Comparison of ENCODE assay signal across 31 mouse cellular contexts in genomic region chr1:43191078-43191477, GRCm38 (mm10). TPM values are rescaled to one million over a fixed set of nuclear protein-coding genes. Genes with fewer than 3 reads are reported as not detected.
DNase-seq lines count a peak whose midpoint lies in the region; ATAC-seq and TF ChIP-seq lines count a peak whose summit lies in the region.
"Had no signal": no experiment of that assay in that cellular context is flagged by ENCODE, and none has a peak within 500 bp of the region (broad histone marks: within the 10 kb centered on the region; RNA-seq: fewer than 3 reads in every experiment).

No protein-coding gene starts in this region.

- 74% methylated on average over 8 of the region's 8 CpGs for WGBS in heart, embryonic 13.5 days
- WGBS in intestine, embryonic 14.5 days: 75% methylated on average over 8 of the region's 8 CpGs
- 77% methylated on average over 8 of the region's 8 CpGs for WGBS in intestine, postnatal 0 days
- WGBS in hindbrain, embryonic 11.5 days: 83% methylated on average over 8 of the region's 8 CpGs

- intact Hi-C loops in heart, postnatal 10 days (cut with DNase I): no loop called here

- H3K27ac ChIP-seq in heart, embryonic 13.5 days (replicated peaks): peak overlapping the region; percentile 53; the same call in 1 of the 2 replicates
- no peak overlapping the region for H3K27ac ChIP-seq in intestine, embryonic 14.5 days (ENCODE audit: low read depth)
- H3K27ac ChIP-seq in intestine, postnatal 0 days (ENCODE audit: low read depth, low read length): no peak overlapping the region
- H3K27ac ChIP-seq in hindbrain, embryonic 11.5 days (ENCODE audit: low read depth, low read length): no peak overlapping the region
- H3K27ac ChIP-seq: embryonic facial prominence, embryonic 10.5 days; embryonic facial prominence, embryonic 15.5 days; forebrain, embryonic 13.5 days; hindbrain, embryonic 10.5 days; intestine, embryonic 15.5 days; limb, embryonic 12.5 days; liver, embryonic 15.5 days; neural tube, embryonic 15.5 days had no signal

- no peak for ATAC-seq in heart, embryonic 13.5 days (ENCODE audit: extremely low read depth, insufficient number of reproducible peaks, low FRiP score, low TSS enrichment)
- no peak for ATAC-seq in intestine, embryonic 14.5 days (replicated peaks; ENCODE audit: low FRiP score, low TSS enrichment, low read depth)
- no peak for ATAC-seq in intestine, postnatal 0 days
- no peak for ATAC-seq in hindbrain, embryonic 11.5 days (ENCODE audit: low FRiP score)
- ATAC-seq: activated CD4-positive, CD25-positive, alpha-beta regulatory T cell, adult 4 months; CD4-positive, CD25-positive, alpha-beta regulatory T cell, adult 4 months; forebrain, embryonic 13.5 days; hindbrain, embryonic 16.5 days; intestine, embryonic 15.5 days had no signal

- peak overlapping the region; percentile 58 for H3K4me2 ChIP-seq in heart, embryonic 13.5 days
- H3K4me2 ChIP-seq in intestine, embryonic 14.5 days (ENCODE audit: low read length): no peak overlapping the region
- no peak overlapping the region for H3K4me2 ChIP-seq in intestine, postnatal 0 days (replicated peaks; ENCODE audit: low read depth)
- no peak overlapping the region for H3K4me2 ChIP-seq in hindbrain, embryonic 11.5 days (replicated peaks; ENCODE audit: low read depth, low read length)
- H3K4me2 ChIP-seq: embryonic facial prominence, embryonic 15.5 days; forebrain, embryonic 13.5 days; intestine, embryonic 15.5 days; limb, embryonic 12.5 days; liver, embryonic 15.5 days; lung, embryonic 14.5 days; neural tube, embryonic 15.5 days had no signal

- peak overlapping the region; percentile 71 for H3K9ac ChIP-seq in heart, embryonic 13.5 days
- H3K9ac ChIP-seq in intestine, embryonic 14.5 days (ENCODE audit: low read length): no peak overlapping the region
- no peak overlapping the region for H3K9ac ChIP-seq in intestine, postnatal 0 days (ENCODE audit: low read depth, low read length)
- no peak overlapping the region for H3K9ac ChIP-seq in hindbrain, embryonic 11.5 days (ENCODE audit: low read depth, low read length)
- H3K9ac ChIP-seq: embryonic facial prominence, embryonic 15.5 days; forebrain, embryonic 13.5 days; intestine, embryonic 15.5 days; limb, embryonic 12.5 days; liver, embryonic 15.5 days; lung, embryonic 14.5 days; neural tube, embryonic 15.5 days had no signal

- no peaks in the 10 kb centered on the region for H3K9me3 ChIP-seq in heart, embryonic 13.5 days
- H3K9me3 ChIP-seq in intestine, embryonic 14.5 days (ENCODE audit: control insufficient read depth, low read length): no peaks in the 10 kb centered on the region
- no peaks in the 10 kb centered on the region for H3K9me3 ChIP-seq in intestine, postnatal 0 days (ENCODE audit: control insufficient read depth)
- no peaks in the 10 kb centered on the region for H3K9me3 ChIP-seq in hindbrain, embryonic 11.5 days (ENCODE audit: control insufficient read depth, low read length)
- H3K9me3 ChIP-seq: embryonic facial prominence, embryonic 10.5 days; embryonic facial prominence, embryonic 15.5 days; forebrain, embryonic 13.5 days; hindbrain, embryonic 10.5 days; intestine, embryonic 15.5 days; limb, embryonic 12.5 days; liver, embryonic 15.5 days; neural tube, embryonic 15.5 days had no signal

- H3K4me1 ChIP-seq in heart, embryonic 13.5 days: peaks cover 41% of the 10 kb centered on the region
- H3K4me1 ChIP-seq in intestine, embryonic 14.5 days (replicated peaks; ENCODE audit: control insufficient read depth, insufficient read depth, low read length): peaks cover 3% of the 10 kb centered on the region; the same call in 1 of the 2 replicates
- H3K4me1 ChIP-seq in intestine, postnatal 0 days (replicated peaks; ENCODE audit: control insufficient read depth, insufficient read depth, low read length): no peaks in the 10 kb centered on the region
- H3K4me1 ChIP-seq in hindbrain, embryonic 11.5 days (replicated peaks; ENCODE audit: control insufficient read depth, insufficient read depth, low read length): no peaks in the 10 kb centered on the region
- H3K4me1 ChIP-seq: embryonic facial prominence, embryonic 15.5 days; forebrain, embryonic 13.5 days; limb, embryonic 12.5 days; liver, embryonic 15.5 days; neural tube, embryonic 15.5 days had no signal

- H3K4me3 ChIP-seq in heart, embryonic 13.5 days: peak overlapping the region; percentile 29
- no peak overlapping the region for H3K4me3 ChIP-seq in intestine, embryonic 14.5 days (ENCODE audit: low read depth, low read length)
- no peak overlapping the region for H3K4me3 ChIP-seq in intestine, postnatal 0 days (ENCODE audit: low read depth, low read length)
- no peak overlapping the region for H3K4me3 ChIP-seq in hindbrain, embryonic 11.5 days (ENCODE audit: low read depth, low read length)
- H3K4me3 ChIP-seq: embryonic facial prominence, embryonic 10.5 days; embryonic facial prominence, embryonic 15.5 days; forebrain, embryonic 13.5 days; hindbrain, embryonic 10.5 days; intestine, embryonic 15.5 days; limb, embryonic 12.5 days; liver, embryonic 15.5 days; neural tube, embryonic 15.5 days had no signal

- TF ChIP-seq CTCF in intestine, postnatal 0 days (IDR thresholded peaks at IDR 0.05; ENCODE audit: low read depth): no peak

- no peak for DNase-seq in heart, postnatal 10 days
- DNase-seq in intestine, embryonic 14.5 days (ENCODE audit: low spot score): peak; percentile 41
- DNase-seq in NIH3T3 (ENCODE audit: low read depth): peak; percentile 32
- peak; percentile 48 for DNase-seq in telencephalon, adult 2 months (ENCODE audit: low read depth, low spot score)
- no peak for DNase-seq in hindbrain, embryonic 11.5 days (ENCODE audit: low spot score)
- DNase-seq: adrenal gland, adult 2 months; adrenal gland, postnatal 36 days; cerebellum, adult 8-10 months; cerebellum, postnatal 25 days; gastrocnemius, postnatal 25 days; kidney, adult 8-10 months; kidney, postnatal 10 days; layer of hippocampus, adult 9-11 months; lung, embryonic 14.5 days; lung, postnatal 14 days; midbrain, embryonic 14.5 days; retina, postnatal 1 day; thymus, postnatal 4 days had no signal

- H3K27me3 ChIP-seq in heart, embryonic 13.5 days (replicated peaks): no peaks in the 10 kb centered on the region
- no peaks in the 10 kb centered on the region for H3K27me3 ChIP-seq in intestine, embryonic 14.5 days (replicated peaks; ENCODE audit: control insufficient read depth, insufficient read depth, low read length)
- H3K27me3 ChIP-seq in intestine, postnatal 0 days (replicated peaks; ENCODE audit: control insufficient read depth, insufficient read depth, low read length): no peaks in the 10 kb centered on the region
- H3K27me3 ChIP-seq in hindbrain, embryonic 11.5 days (ENCODE audit: control insufficient read depth, insufficient read depth, low read length): no peaks in the 10 kb centered on the region
- H3K27me3 ChIP-seq: embryonic facial prominence, embryonic 15.5 days; forebrain, embryonic 13.5 days; intestine, embryonic 15.5 days; liver, embryonic 15.5 days; neural tube, embryonic 15.5 days had no signal

- no peaks in the 10 kb centered on the region for H3K36me3 ChIP-seq in heart, embryonic 13.5 days
- no peaks in the 10 kb centered on the region for H3K36me3 ChIP-seq in intestine, embryonic 14.5 days (ENCODE audit: control insufficient read depth, insufficient read depth, low read length)
- H3K36me3 ChIP-seq in intestine, postnatal 0 days (ENCODE audit: control insufficient read depth, insufficient read depth): no peaks in the 10 kb centered on the region
- no peaks in the 10 kb centered on the region for H3K36me3 ChIP-seq in hindbrain, embryonic 11.5 days (ENCODE audit: control insufficient read depth, insufficient read depth, low read length)
- H3K36me3 ChIP-seq: embryonic facial prominence, embryonic 10.5 days; embryonic facial prominence, embryonic 15.5 days; hindbrain, embryonic 10.5 days; intestine, embryonic 15.5 days; limb, embryonic 12.5 days; liver, embryonic 15.5 days; neural tube, embryonic 15.5 days had no signal

RNA-seq across cellular contexts. Expression of gene Fhl2, which starts 5.7 kb away (rescaled TPM):
- 228 and 259 TPM in 2 replicates for polyA plus RNA-seq in heart, embryonic 13.5 days (2015; fragmentation: Nextera tagmentation; extraction: Ambion mirVana)
- total RNA-seq in heart, postnatal 10 days (2021): 1,000 to 10,000 TPM; 1,415 to 1,605 TPM
- 60.5 and 70.1 TPM in 2 replicates for polyA plus RNA-seq in intestine, embryonic 14.5 days (2014; fragmentation: Nextera tagmentation; extraction: Ambion mirVana)
- polyA plus RNA-seq in intestine, postnatal 0 days (2015; fragmentation: Nextera tagmentation; extraction: Ambion mirVana): 55.3 and 57.8 TPM in 2 replicates
- 9.3 and 10.8 TPM in 2 replicates for polyA plus RNA-seq in hindbrain, embryonic 11.5 days (2014; fragmentation: Nextera tagmentation; extraction: Ambion mirVana)

Comparison
In these comparisons a context has a peak if more than half of its experiments do, and no peak if none do; other contexts are left out.
1. DNase-seq: peak in intestine, embryonic 14.5 days (single experiment), NIH3T3 (single experiment) and telencephalon, adult 2 months (single experiment); none in heart, postnatal 10 days (0 of 2) and hindbrain, embryonic 11.5 days (single experiment).